Mouse (Mus musculus): ENCODE measurements around the gene Rprd1b.

GRCm38 (mm10) chr2:158047903-158048302 lies 19.6 kb downstream of the Rprd1b start:
- TF ChIP-seq GATA1 (IDR thresholded peaks at IDR 0.05; ENCODE audit: borderline replicate concordance, low read length), result no peak
- no peak for TF ChIP-seq FLI1 (IDR thresholded peaks at IDR 0.05; ENCODE audit: low read length)
